Mouse (Mus musculus) left cerebral cortex, adult 11 months (tissue): ENCODE measurements around the gene Pfkfb3.
A peak's percentile ranks its signal among the peaks of the same experiment; 100 is the strongest.
"Not testable (repeated sequence)": the region's sequence is repeated elsewhere in the genome, so short reads cannot be mapped to it uniquely, and the experiment has no call there.

Experiments
- DNase-seq: peaks from one replicate; pipeline ENCODE4 v3.0.0; 2022; ENCODE audit warnings: low spot score

Pfkfb3 gene

GRCm38 (mm10) chr2:11548508-11548907 lies 5.4 kb downstream of the Pfkfb3 start:
- DNase-seq, result no peak

DNA sequence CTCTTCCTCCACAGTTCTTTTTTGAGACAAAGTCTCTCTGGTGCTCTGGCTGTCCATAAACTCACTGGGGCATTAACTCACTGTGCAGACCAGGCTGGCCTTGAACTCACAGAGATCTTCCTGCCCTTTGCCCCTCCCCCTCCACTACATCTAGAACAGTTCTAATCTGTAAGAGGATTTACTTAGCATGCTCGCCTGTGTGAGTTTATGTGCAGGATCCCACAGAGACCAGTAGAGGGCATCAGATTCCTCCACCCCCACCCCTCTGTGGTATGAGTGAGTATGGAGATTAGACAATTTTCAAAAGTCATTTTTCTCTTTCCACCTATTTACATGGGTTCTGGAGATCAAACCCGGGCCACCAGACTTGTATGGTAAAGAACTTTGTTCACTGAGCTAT lies 6.3 kb downstream of the Pfkfb3 start:
- no peak for DNase-seq

GRCm38 (mm10) chr2:11546091-11546490 lies 7.8 kb downstream of the Pfkfb3 start:
- no peak for DNase-seq

DNA sequence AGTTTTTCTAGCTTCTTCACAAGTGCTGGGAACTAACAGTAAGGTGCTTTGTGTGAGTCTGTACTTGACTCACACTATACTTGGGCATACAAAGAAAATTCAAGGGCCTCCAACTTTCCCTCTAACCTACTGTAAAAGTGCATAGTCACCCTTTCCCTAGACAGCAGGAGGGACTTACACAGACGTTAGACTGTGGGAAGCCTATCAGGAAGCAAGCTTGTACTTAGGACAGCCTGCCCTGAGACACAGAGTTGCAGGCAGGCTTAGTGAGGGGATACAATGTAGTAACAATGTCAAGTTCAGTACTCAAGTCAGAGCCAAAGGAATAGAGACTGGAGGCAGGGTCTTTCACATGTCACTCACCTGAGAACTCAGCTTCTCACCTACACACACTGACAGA lies 8.5 kb downstream of the Pfkfb3 start:
- DNase-seq, result no peak

GRCm38 (mm10) chr2:11544342-11544741 lies 9.5 kb downstream of the Pfkfb3 start:
- no peak for DNase-seq

- no peak for DNase-seq
Observed at GRCm38 (mm10) chr2:11543158-11543557, 10.7 kb downstream of the Pfkfb3 start.

DNA sequence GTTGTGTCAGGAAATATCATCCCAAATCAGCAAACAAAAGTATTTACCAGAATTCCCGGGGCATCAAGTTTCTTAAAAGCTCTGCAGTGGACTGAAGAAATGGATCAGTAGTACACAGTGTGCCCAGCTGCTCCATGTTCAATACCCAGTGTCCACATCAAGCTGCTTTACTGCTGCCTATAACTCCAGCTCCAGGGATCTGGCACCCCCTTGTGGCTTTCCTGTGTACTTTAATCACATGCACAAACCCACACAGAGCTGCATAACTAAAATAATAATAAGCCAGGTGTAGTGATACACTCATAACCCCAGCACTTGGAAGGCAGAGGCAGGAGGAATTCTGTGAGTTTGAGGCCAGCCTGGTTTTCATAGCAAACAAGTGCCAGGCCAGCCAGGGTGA lies 11.2 kb downstream of the Pfkfb3 start:
- DNase-seq, result peak; percentile 40

DNA sequence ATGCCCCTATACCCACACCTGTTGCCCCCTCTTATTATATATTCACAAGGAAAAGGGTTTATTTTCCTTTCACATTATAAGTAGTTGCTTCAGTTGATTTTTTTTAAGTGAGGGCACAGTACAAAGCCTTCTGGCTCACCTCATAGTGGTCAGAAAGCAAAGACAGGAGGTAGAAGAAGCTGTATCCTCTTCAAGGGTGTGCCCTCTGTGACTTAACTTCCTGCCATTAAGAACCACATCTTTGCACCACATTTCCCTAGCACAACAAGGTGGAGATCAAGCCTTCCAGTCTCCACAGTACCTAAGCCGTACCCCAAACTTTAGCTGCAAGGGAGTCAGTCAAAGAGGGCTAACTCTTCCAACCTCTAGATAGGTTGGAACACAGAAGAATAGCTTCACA lies 11.8 kb downstream of the Pfkfb3 start:
- no peak for DNase-seq

GRCm38 (mm10) chr2:11541528-11541927 lies 12.3 kb downstream of the Pfkfb3 start:
- not testable (repeated sequence) for DNase-seq

- no peak for DNase-seq
Observed at GRCm38 (mm10) chr2:11535966-11536365, 17.9 kb downstream of the Pfkfb3 start.

GRCm38 (mm10) chr2:11535412-11535928 lies 18.4 kb downstream of the Pfkfb3 start:
- peak; percentile 90 for DNase-seq

- no peak for DNase-seq
Observed at GRCm38 (mm10) chr2:11534826-11535225, 19.1 kb downstream of the Pfkfb3 start.

- DNase-seq, result peak; percentile 58
Observed at GRCm38 (mm10) chr2:11530101-11530500, 23.8 kb downstream of the Pfkfb3 start.

GRCm38 (mm10) chr2:11526063-11526462 lies 27.8 kb downstream of the Pfkfb3 start:
- DNase-seq, result no peak

- DNase-seq, result no peak
Observed at GRCm38 (mm10) chr2:11524736-11525135, 29.1 kb downstream of the Pfkfb3 start.

GRCm38 (mm10) chr2:11521758-11522157 lies 32.1 kb downstream of the Pfkfb3 start:
- DNase-seq, result no peak

DNA sequence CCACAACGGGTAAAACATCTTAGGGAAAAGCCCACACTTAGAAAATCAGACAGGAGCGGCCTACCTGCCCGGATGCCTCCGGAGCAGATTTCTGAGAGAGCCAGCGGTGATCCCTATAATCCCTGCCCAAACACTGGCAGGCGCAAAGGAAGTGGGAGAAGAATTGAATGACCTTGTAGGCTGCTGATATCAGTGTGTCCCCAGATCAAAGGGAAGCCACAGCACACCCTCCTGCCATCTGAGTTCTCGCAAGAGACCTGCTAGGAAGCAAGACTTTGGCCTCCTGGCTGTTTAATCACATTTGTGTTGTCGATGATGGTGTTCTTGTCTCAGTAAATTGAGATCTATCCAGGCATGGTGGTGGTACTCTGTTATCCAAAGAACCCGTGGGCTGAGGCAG lies 33.1 kb downstream of the Pfkfb3 start:
- DNase-seq, result no peak

- no peak for DNase-seq
Observed at GRCm38 (mm10) chr2:11515828-11516227, 38.0 kb downstream of the Pfkfb3 start.

DNA sequence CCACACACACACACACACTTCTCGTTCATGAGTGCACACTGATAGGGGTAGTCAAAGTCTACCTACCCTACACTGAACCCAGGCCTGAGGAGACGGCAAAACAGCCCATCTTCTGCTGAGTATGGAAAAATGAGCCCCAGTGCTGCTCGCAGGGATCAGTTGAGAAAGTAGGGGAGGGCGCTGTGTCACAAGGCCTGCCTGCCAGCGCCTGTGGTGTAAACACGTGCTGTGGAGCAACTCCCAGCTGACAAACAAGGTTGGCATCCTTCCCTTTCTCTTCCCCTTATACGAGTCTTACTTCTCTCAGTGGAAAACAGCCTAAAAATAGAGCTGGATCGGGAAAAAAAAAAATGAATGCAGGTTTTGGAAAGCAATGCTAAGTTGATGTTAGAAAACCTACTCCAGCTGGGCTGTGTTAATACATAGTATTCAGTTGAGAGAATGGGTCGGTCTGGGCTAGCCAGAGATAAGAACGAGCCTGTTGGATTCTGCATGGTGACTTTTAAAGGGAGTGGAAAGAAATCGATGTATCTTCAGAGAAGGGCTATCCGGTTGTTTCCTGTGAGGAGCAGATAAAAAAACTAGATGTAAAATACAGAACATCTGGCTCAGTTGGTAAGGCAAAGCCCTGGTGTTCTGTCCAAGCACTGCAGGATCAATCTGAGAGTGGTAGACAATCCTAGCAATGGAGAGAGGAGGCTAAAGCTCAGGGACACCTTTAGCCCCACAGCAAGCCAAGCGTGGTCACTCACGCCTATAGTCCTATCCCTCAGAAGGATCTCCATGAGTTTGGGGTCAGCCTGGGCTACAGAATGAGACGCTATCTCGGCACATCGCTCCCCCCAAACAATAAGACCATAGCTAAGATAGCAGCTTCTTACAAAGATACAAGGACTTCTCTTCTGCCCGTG lies 40.6 kb downstream of the Pfkfb3 start:
- peak; percentile 51 for DNase-seq

DNA sequence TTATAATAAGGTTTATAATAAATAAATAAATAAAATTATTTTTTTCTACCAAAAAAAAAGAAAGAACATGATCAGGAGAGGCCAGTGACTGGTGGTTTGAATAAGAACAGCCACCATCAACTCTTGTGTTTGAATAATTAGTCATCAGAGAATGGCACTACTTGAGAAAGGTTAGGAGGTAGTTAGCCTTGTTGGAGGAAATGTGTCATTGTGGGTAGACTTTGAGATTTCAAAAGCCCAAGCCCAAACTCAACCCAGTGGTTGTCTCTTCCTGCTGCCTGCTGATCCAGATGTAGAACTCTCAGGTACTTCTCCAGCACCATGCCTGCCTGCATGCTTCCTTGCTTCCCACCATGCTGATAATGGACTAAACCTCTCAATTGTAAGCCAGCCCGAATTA lies 41.8 kb downstream of the Pfkfb3 start:
- DNase-seq, result no peak

GRCm38 (mm10) chr2:11503736-11504135 lies 50.1 kb downstream of the Pfkfb3 start:
- no peak for DNase-seq

DNA sequence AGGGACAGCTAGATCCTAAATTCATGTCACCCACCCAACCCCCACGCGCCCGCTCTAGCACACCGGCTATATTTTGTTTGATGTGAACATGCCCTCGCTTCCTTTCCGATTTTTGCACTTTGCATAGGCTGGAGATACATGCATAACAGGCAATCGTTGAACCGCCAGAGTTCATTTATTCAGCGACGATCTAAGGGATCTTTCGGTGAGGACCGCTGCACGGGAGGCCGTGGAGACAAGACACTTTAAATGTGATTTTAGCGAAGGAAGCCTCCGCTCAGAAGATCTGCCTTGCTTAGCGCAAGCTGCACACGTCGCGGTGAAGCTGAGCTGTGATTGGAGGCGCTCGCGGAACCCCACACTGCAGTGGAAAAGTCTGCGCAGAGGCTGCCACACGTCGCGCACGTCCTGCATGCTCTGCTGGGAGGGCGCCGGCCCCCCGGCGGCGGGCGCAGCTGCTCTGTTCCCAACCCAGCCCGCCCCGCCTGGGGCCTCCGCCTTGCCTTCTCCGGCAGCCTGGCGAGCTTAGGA lies 50.9 kb downstream of the Pfkfb3 start:
- DNase-seq, result peak; percentile 80

DNA sequence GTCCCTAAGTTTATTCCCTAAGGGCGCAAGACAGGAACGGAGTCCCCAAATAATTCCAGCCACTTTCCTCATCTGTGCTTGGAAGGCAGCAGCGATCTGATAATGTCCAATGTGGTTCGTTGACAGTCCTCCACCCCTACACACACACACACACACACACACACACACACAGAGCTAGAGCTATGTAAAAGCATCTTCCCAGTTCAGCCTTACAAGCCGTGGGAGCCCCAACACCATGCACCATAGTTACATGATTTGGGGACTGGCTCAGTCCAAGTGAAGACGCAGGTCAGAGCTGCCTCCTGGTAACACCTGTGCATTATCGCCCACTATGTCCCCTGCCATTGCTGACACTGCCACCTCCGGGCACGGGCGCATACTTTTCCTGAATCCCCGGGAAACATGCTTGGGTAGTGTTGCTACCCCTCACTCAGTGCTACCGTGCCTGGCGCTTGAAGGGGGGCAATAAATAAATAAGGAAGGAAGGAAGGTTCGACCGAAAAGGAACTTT lies 51.6 kb downstream of the Pfkfb3 start:
- no peak for DNase-seq
